Mouse (Mus musculus): ENCODE measurements around the gene Ntf3.

DNA sequence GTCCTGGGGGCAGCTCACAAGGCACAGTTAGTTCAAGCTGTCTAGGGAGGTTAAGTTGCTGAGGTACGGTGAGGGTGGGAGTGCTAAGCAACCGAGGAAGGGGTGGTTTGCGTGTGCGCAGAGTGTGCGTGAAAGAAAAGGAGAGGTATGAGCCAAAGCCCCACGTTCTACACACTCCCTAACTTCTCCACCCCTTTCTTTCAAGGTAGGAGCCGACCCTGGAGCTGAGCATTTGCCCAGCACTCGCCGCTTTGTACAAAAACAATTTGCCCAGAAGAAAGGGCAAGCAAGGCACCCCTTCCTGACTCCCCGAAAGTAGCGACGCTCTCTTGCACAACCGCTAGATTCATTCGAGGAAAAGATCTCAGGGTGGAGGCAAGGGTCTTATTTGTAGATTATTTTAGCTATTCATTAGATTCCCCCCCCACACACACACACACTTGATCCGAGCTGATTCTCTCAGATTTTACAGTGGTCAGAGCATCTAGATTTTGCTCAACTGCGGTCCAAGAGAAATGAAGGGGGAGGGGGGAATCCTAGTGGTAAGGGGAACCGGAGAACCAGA, 1.0 kb downstream of the Ntf3 start:
- no peak for TF ChIP-seq CTCF (conservative IDR thresholded peaks at IDR 0.05; ENCODE audit: low read length)
- TF ChIP-seq POU5F1 (IDR thresholded peaks at IDR 0.05; ENCODE audit: borderline replicate concordance, low read length): no peak
